Mouse (Mus musculus) megakaryocyte, embryonic 14.5 days (primary cell): ENCODE results near the gene 1110017D15Rik.

ENCODE experiments used
- FLI1 ChIP-seq: IDR thresholded peaks from 2 replicates; pipeline ENCODE4 v1.6.1; 2012; ENCODE audit warnings: low read length, inconsistent platforms, mixed read lengths
- GATA1 ChIP-seq: IDR thresholded peaks from 3 replicates; pipeline ENCODE4 v1.6.1; 2012; ENCODE audit warnings: mixed read lengths, low read length, inconsistent platforms, borderline replicate concordance

DNA sequence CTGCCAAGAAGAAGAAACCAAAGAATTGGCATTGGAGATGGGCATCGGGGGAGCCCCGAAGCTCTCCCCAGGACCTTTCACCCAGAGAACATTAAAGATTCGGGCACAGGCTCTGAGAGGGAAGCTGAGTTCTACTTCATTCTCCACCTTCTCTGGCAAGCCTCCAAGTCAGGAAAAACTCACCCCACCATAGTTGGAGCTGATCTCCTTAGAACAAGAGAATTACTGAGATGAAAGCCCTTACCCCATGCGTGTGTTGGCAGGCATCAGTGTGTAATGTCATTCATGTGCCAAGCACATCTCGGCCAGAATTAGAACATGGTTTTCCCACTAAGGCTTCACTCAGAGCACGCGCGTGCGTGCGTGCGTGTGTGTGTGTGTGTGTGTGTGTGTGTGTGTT lies 21.3 kb downstream of the 1110017D15Rik start:
- TF ChIP-seq GATA1 (no peak), FLI1 (no peak)
